Mouse (Mus musculus) intestine, embryonic 15.5 days (tissue): Measurements from ENCODE around the gene Laptm4a. TPM values are rescaled to one million over a fixed set of nuclear protein-coding genes. Genes with fewer than 3 reads are reported as not detected.

Experiments used
- ATAC-seq: fragments of 200-750 bp; cut with Nextera tagmentation; 2 replicates; pipeline ENCODE4 v1.8.0; 2017; ENCODE audit warnings: moderate TSS enrichment, moderate library complexity
- H3K27ac ChIP-seq: fragments of 300-500 bp; sonication (generic); 2 replicates; pipeline ENCODE4 v1.5.1; 2015; ENCODE audit warnings: mild to moderate bottlenecking, inconsistent platforms
- H3K27me3 ChIP-seq: fragments of 300-500 bp; sonication (generic); replicated peaks from 2 replicates; pipeline ENCODE4 v1.6.1; 2015; ENCODE audit warnings: inconsistent platforms
- H3K36me3 ChIP-seq: fragments of 300-500 bp; sonication (generic); 2 replicates; pipeline ENCODE4 v1.6.1; 2015; ENCODE audit warnings: inconsistent platforms
- H3K4me1 ChIP-seq: fragments of 300-500 bp; sonication (generic); replicated peaks from 2 replicates; pipeline ENCODE4 v1.6.1; 2015; ENCODE audit warnings: inconsistent platforms
- H3K4me2 ChIP-seq: fragments of 300-500 bp; sonication (generic); replicated peaks from 2 replicates; pipeline ENCODE4 v1.6.1; 2015; ENCODE audit warnings: mild to moderate bottlenecking, inconsistent platforms
- H3K4me3 ChIP-seq: fragments of 300-500 bp; sonication (generic); replicated peaks from 2 replicates; pipeline ENCODE4 v1.5.1; 2015; ENCODE audit warnings: inconsistent platforms
- H3K9ac ChIP-seq: fragments of 300-500 bp; sonication (generic); 2 replicates; pipeline ENCODE4 v1.6.1; 2015; ENCODE audit warnings: inconsistent platforms
- H3K9me3 ChIP-seq: fragments of 300-500 bp; sonication (generic); 2 replicates; pipeline ENCODE4 v1.6.1; 2016; ENCODE audit warnings: inconsistent platforms
- whole genome bisulfite sequencing: fragments of 180-500 bp; shearing (Covaris S2); methylation state at CpG from one replicate; pipeline ENCODE4 v1.1.7; 2015; 5-methylcytosine and 5-hydroxymethylcytosine counted together
- polyA plus RNA-seq: library from polyadenylated mRNA; unstranded; fragments of >200 nt; fragmentation: Nextera tagmentation; extraction: Ambion mirVana; gene quantifications from 2 replicates; pipeline ENCODE4 v1.2.1, GENCODE M21; 2015

Gene Laptm4a
- polyA plus RNA-seq, 1 experiment from 2014 or later, result 294 TPM

DNA sequence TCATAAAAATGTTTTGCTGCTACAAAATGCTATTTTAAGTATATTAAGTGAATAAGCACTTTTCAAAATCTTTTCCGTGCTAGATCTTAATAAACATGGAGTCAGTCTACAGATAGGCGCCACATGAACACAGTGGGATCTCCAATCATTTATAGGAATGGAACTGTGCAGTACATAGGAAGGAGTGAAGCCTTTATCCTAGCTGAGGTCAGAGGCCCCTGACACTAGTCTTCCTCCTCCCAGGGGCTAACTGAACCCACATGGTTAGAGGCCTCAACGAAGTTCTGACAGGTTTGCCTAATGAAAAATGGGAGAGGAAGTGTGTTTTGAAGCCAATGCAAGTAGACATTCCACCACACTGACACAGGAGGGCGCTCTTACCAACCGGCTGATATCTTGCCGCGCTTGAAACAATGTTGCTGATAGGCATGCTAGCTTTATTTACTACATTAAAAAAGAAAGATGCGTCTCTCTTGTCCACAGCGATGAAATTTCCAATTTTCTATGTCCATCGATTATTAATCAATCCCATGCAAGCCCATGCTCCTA is 32.3 kb upstream of the Laptm4a start:
- Histone ChIP-seq H3K27ac (no peak overlapping the region), H3K4me2 (no peak overlapping the region), H3K9ac (no peak overlapping the region), H3K4me1 (peaks cover 17% of the 10 kb centered on the region), H3K27me3 (no peaks in the 10 kb centered on the region), H3K36me3 (no peaks in the 10 kb centered on the region), H3K9me3 (no peaks in the 10 kb centered on the region), H3K4me3 (no peak overlapping the region)
- ATAC-seq, result no peak
- WGBS, result 18% methylated on average over 10 of the region's 10 CpGs

DNA sequence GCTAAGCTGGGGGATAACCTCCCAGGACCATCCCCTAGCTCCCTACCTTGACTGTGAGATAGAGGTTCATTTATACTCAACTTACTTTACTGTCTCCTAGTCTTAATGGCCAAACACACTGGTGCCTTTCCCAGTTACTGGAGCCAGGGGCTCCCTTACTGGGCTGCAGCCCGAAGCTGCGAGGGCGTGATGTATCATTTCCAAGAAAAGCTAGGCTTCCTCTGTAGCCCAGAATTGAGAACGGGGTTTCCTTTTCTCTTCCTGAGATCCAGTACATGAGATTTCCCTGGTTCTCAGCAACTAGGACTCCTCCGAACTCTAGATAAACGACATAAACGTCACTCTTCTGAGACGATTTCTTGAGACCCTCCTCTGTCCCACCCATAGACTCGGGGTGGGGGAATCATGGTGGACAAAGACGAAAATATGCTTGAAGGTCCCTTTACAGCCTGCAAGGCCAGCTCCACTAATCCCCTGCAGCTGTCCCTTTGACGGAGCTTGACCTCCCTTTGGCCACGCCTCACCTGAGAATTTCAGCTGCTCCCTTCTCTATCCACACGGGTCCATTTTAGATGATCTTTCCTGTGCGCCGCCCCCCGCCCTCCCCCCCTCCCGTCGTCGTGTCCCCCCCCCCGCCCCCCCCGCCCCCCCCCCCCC is 28.5 kb upstream of the Laptm4a start:
- H3K4me2 ChIP-seq, result peak overlapping the region; percentile 38
- H3K4me1 ChIP-seq, result no peaks in the 10 kb centered on the region
- H3K9ac ChIP-seq, result no peak overlapping the region
- no peak overlapping the region for H3K27ac ChIP-seq
- H3K36me3 ChIP-seq, result no peaks in the 10 kb centered on the region
- H3K27me3 ChIP-seq, result no peaks in the 10 kb centered on the region
- ATAC-seq, result no peak
- H3K4me3 ChIP-seq, result no peak overlapping the region
- 34% methylated on average over 13 of the region's 21 CpGs for WGBS
- H3K9me3 ChIP-seq, result no peaks in the 10 kb centered on the region

DNA sequence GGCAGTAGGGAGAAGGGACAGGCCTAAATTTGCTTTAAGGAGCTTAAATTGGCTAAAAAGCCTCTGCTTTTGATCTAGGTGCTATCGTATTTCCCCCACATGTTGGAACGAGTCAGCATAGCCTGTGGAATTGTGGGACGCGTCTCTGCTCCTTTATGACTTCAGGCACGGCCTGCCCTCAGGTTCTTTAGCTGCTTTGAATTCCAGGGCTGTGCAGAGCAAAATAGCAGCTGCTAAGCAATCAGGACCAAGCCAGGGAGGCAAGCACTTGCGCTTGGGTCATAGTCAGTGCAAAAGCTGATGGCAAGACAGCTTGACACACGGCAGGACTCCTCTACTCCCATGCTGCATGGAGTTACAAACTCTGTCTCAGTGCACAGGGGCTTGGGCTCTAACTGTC is 24.3 kb upstream of the Laptm4a start:
- no peaks in the 10 kb centered on the region for H3K9me3 ChIP-seq
- no peaks in the 10 kb centered on the region for H3K27me3 ChIP-seq
- H3K4me1 ChIP-seq, result peaks cover 11% of the 10 kb centered on the region
- no peaks in the 10 kb centered on the region for H3K36me3 ChIP-seq
- no peak overlapping the region for H3K4me2 ChIP-seq
- no peak overlapping the region for H3K27ac ChIP-seq
- WGBS, result 38% methylated on average over 7 of the region's 7 CpGs
- no peak for ATAC-seq
- H3K4me3 ChIP-seq, result no peak overlapping the region
- no peak overlapping the region for H3K9ac ChIP-seq

DNA sequence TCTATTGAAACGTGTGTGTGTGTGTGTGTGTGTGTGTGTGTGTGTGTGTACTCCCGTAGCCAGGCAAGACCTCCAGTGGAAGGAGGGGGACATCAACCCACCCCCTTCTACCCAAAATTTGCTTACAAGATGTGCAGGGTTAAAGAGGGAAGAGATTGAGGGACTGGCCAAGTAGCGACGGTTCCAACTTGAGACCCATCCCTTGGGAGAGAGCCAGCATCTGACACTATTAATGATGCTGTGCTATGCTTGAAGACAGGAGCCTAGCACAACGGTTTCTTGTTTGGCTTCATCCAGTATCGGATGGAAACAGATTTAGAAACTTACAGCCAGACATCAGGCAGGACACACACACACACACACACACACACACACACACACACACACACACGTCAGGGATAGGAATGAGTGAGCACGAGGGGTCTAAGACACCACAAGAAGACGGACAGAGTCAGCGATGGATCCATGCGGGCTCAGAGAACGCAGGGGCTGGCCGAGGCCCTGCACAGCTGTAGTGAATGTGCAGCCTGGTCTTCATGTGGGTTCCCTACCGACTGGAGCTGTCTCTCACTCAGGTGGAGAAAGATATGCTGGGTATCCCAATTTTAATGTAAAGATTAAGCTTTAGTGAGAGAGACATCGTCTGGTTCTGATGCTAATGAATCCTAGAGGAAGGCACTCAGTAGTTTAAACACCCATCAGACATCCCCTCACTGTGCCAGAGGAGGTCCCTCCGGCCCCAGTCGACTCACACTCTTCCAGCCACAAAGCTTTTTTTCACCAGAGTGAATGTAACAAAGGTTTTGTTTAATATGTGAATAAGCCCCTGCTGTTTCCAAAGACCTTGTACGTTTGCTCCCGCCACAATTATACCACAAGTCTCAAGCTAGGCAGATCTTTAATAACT is 22.3 kb upstream of the Laptm4a start:
- ATAC-seq, result no peak
- no peaks in the 10 kb centered on the region for H3K9me3 ChIP-seq
- H3K4me2 ChIP-seq, result no peak overlapping the region
- H3K4me3 ChIP-seq, result no peak overlapping the region
- 0 out of 2 replicates have a peak overlapping the region, but pooled peaks have one; percentile 27 for H3K27ac ChIP-seq
- WGBS, result 63% methylated on average over 19 of the region's 19 CpGs
- no peaks in the 10 kb centered on the region for H3K36me3 ChIP-seq
- H3K9ac ChIP-seq, result no peak overlapping the region
- no peaks in the 10 kb centered on the region for H3K27me3 ChIP-seq
- peaks cover 11% of the 10 kb centered on the region for H3K4me1 ChIP-seq

- Histone ChIP-seq H3K4me1 (peaks cover 11% of the 10 kb centered on the region), H3K9me3 (no peaks in the 10 kb centered on the region), H3K27me3 (no peaks in the 10 kb centered on the region), H3K27ac (no peak overlapping the region), H3K36me3 (no peaks in the 10 kb centered on the region), H3K4me2 (no peak overlapping the region), H3K9ac (no peak overlapping the region), H3K4me3 (no peak overlapping the region)
- 33% methylated on average over 4 of the region's 4 CpGs for WGBS
- no peak for ATAC-seq
Observed at GRCm38 (mm10) chr12:8900107-8900698, 21.3 kb upstream of the Laptm4a start.

- Histone ChIP-seq H3K9me3 (no peaks in the 10 kb centered on the region), H3K27me3 (no peaks in the 10 kb centered on the region), H3K4me1 (peaks cover 11% of the 10 kb centered on the region), H3K9ac (no peak overlapping the region), H3K4me3 (no peak overlapping the region), H3K36me3 (no peaks in the 10 kb centered on the region), H3K27ac (peak overlapping the region; percentile 44; the same call in 1 of the 2 replicates), H3K4me2 (no peak overlapping the region)
- 24% methylated on average over 5 of the region's 5 CpGs for WGBS
- ATAC-seq, result peak; percentile 71
Observed at GRCm38 (mm10) chr12:8900919-8901663, 20.4 kb upstream of the Laptm4a start.

GRCm38 (mm10) chr12:8901934-8902333 is 19.5 kb upstream of the Laptm4a start:
- H3K9me3 ChIP-seq, result no peaks in the 10 kb centered on the region
- no peak overlapping the region for H3K4me3 ChIP-seq
- WGBS, result 47% methylated on average over 2 of the region's 2 CpGs
- peaks cover 11% of the 10 kb centered on the region for H3K4me1 ChIP-seq
- no peak for ATAC-seq
- no peak overlapping the region for H3K27ac ChIP-seq
- H3K9ac ChIP-seq, result no peak overlapping the region
- H3K36me3 ChIP-seq, result no peaks in the 10 kb centered on the region
- H3K27me3 ChIP-seq, result no peaks in the 10 kb centered on the region
- no peak overlapping the region for H3K4me2 ChIP-seq

DNA sequence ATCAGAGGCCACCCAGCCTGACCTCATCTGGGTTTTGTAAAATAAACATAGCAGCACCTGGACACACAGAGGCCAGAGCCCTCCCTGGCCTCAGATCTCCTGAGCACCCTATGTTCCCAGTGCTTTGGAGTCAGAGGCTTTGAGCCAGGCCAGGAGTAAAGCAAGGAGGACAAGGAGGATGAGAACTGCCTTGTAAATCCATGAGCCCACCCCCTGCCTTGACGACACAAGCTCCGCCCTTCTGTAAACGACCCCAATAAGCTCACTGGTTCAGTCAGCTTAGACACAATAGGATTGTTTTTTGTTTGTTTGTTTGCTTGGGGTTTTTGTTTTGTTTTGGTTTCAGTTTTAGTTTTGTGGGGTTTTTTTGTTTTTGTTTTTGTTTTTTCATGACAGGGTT is 19.0 kb upstream of the Laptm4a start:
- no peak for ATAC-seq
- WGBS, result 31% methylated on average over 3 of the region's 3 CpGs
- Histone ChIP-seq H3K36me3 (no peaks in the 10 kb centered on the region), H3K4me2 (no peak overlapping the region), H3K9me3 (no peaks in the 10 kb centered on the region), H3K4me1 (peaks cover 11% of the 10 kb centered on the region), H3K27me3 (no peaks in the 10 kb centered on the region), H3K27ac (no peak overlapping the region), H3K4me3 (no peak overlapping the region), H3K9ac (no peak overlapping the region)

GRCm38 (mm10) chr12:8912860-8913685 is 8.4 kb upstream of the Laptm4a start:
- Histone ChIP-seq H3K27me3 (no peaks in the 10 kb centered on the region), H3K4me2 (peak overlapping the region; percentile 24; the same call in 1 of the 2 replicates), H3K36me3 (no peaks in the 10 kb centered on the region), H3K4me3 (no peak overlapping the region), H3K9ac (no peak overlapping the region), H3K27ac (peak overlapping the region; percentile 72), H3K4me1 (peaks cover 21% of the 10 kb centered on the region), H3K9me3 (no peaks in the 10 kb centered on the region)
- peak; percentile 76 for ATAC-seq
- 14% methylated on average over 16 of the region's 16 CpGs for WGBS

DNA sequence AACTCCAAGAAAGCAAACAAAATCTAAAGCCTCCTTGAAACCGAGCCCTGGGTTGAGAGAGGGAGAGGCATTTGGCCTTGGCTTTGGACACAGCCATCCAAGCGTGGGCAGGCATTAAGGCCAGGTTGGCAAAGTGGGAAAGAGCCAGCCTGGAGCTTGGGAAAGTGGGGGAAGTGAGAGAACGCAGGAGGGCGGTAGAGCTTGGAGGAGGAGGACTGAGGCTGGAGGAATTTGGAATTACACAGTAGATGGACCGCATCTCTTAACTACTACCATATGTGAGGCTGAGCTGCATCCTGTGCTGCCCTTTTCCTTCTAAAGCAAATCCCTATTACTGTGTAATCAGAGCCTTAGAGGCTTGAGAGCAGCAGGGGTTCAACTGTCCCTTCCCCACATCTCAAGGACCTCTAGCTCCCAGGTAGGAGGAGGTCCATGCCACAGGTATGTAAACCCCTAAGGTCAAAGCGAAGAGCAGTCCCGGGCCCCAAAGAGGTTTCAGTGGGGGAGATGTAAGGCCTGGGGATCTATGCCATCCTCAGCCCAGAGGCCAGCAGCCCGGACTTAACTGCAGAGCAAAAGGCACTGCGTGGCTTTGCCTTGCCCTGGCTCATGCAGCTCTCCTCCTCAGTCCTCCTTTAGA is 7.6 kb upstream of the Laptm4a start:
- peak; percentile 10; the same call in 1 of the 2 replicates for ATAC-seq
- peaks cover 21% of the 10 kb centered on the region for H3K4me1 ChIP-seq
- H3K4me3 ChIP-seq, result no peak overlapping the region
- 65% methylated on average over 9 of the region's 9 CpGs for WGBS
- no peaks in the 10 kb centered on the region for H3K9me3 ChIP-seq
- H3K4me2 ChIP-seq, result no peak overlapping the region
- peak overlapping the region; percentile 66 for H3K27ac ChIP-seq
- no peaks in the 10 kb centered on the region for H3K36me3 ChIP-seq
- H3K9ac ChIP-seq, result no peak overlapping the region
- H3K27me3 ChIP-seq, result no peaks in the 10 kb centered on the region

DNA sequence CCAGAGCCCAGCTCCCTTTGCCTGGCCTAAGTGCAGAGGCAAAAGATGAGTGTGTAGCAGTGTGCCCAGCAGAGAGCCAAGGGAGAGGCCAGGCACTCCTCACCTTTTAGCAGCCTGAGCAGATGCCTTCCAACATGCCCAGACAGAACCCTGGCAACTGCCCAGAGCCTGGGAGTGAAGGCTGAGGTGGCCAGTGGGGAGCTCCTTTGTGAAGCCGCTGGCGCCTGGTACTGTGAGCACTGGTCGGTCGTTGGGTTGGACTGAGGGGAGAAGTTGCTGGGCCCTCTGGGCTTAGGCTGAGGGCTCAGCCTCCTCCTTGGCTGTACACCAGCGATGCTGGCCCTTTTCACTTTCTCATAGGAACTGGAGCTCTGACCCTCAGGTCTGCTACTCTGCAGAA is 5.1 kb upstream of the Laptm4a start:
- 57% methylated on average over 5 of the region's 5 CpGs for WGBS
- H3K4me3 ChIP-seq, result no peak overlapping the region
- H3K4me2 ChIP-seq, result no peak overlapping the region
- ATAC-seq, result no peak
- no peak overlapping the region for H3K9ac ChIP-seq
- no peaks in the 10 kb centered on the region for H3K9me3 ChIP-seq
- H3K36me3 ChIP-seq, result no peaks in the 10 kb centered on the region
- H3K4me1 ChIP-seq, result peaks cover 24% of the 10 kb centered on the region
- H3K27me3 ChIP-seq, result no peaks in the 10 kb centered on the region
- peak overlapping the region; percentile 33 for H3K27ac ChIP-seq
